Mouse (Mus musculus): ENCODE data around the gene Coro1c. TPM values are rescaled to one million over a fixed set of nuclear protein-coding genes. Genes with fewer than 3 reads are reported as not detected.

Gene Coro1c
- polyA plus RNA-seq, 1 experiment from 2014 or later = 169 TPM

GRCm38 (mm10) chr5:113932310-113932709, 23.8 kb upstream of the Coro1c start:
- ATAC-seq (no peak), DNase-seq (ENCODE audit: low spot score) (no peak)
- H3K4me1 ChIP-seq (ENCODE audit: control insufficient read depth, insufficient read depth, low read length) = peaks cover 1% of the 10 kb centered on the region
- no peak overlapping the region for H3K27ac ChIP-seq (ENCODE audit: low read depth, low read length)
- H3K4me3 ChIP-seq (ENCODE audit: low read depth, low read length) = no peak overlapping the region
- WGBS = 87% methylated on average over 3 of the region's 3 CpGs
- H3K9ac ChIP-seq (ENCODE audit: low read length) = no peak overlapping the region
- H3K9me3 ChIP-seq (replicated peaks; ENCODE audit: control insufficient read depth, low read length) = no peaks in the 10 kb centered on the region
- H3K4me2 ChIP-seq (ENCODE audit: low read length) = no peak overlapping the region
- H3K36me3 ChIP-seq (ENCODE audit: control insufficient read depth, insufficient read depth, low read length) = no peaks in the 10 kb centered on the region
- H3K27me3 ChIP-seq (replicated peaks; ENCODE audit: control insufficient read depth, insufficient read depth, low read length) = no peaks in the 10 kb centered on the region

- peak; percentile 39 for DNase-seq (ENCODE audit: low spot score)
- Histone ChIP-seq H3K9me3 (replicated peaks; ENCODE audit: control insufficient read depth, low read length) (no peaks in the 10 kb centered on the region), H3K9ac (ENCODE audit: low read length) (0 out of 2 replicates have a peak overlapping the region, but pooled peaks have one; percentile 13), H3K4me3 (ENCODE audit: low read depth, low read length) (no peak overlapping the region), H3K36me3 (ENCODE audit: control insufficient read depth, insufficient read depth, low read length) (no peaks in the 10 kb centered on the region), H3K27me3 (replicated peaks; ENCODE audit: control insufficient read depth, insufficient read depth, low read length) (no peaks in the 10 kb centered on the region), H3K4me1 (ENCODE audit: control insufficient read depth, insufficient read depth, low read length) (no peaks in the 10 kb centered on the region; the same call in 1 of the 2 replicates), H3K27ac (ENCODE audit: low read depth, low read length) (no peak overlapping the region), H3K4me2 (ENCODE audit: low read length) (no peak overlapping the region)
- WGBS = 23% methylated on average over 18 of the region's 18 CpGs
- no peak for ATAC-seq
Observed at GRCm38 (mm10) chr5:113930648-113931609, 22.4 kb upstream of the Coro1c start.

- H3K4me1 ChIP-seq (ENCODE audit: control insufficient read depth, insufficient read depth, low read length) = no peaks in the 10 kb centered on the region; the same call in 1 of the 2 replicates
- 64% methylated on average over 10 of the region's 10 CpGs for WGBS
- no peaks in the 10 kb centered on the region for H3K9me3 ChIP-seq (replicated peaks; ENCODE audit: control insufficient read depth, low read length)
- ATAC-seq (no peak), DNase-seq (ENCODE audit: low spot score) (no peak)
- no peak overlapping the region for H3K4me3 ChIP-seq (ENCODE audit: low read depth, low read length)
- no peak overlapping the region for H3K9ac ChIP-seq (ENCODE audit: low read length)
- no peak overlapping the region for H3K4me2 ChIP-seq (ENCODE audit: low read length)
- no peaks in the 10 kb centered on the region for H3K36me3 ChIP-seq (ENCODE audit: control insufficient read depth, insufficient read depth, low read length)
- H3K27me3 ChIP-seq (replicated peaks; ENCODE audit: control insufficient read depth, insufficient read depth, low read length) = no peaks in the 10 kb centered on the region
- H3K27ac ChIP-seq (ENCODE audit: low read depth, low read length) = no peak overlapping the region
Observed at GRCm38 (mm10) chr5:113929950-113930647, 21.5 kb upstream of the Coro1c start.

GRCm38 (mm10) chr5:113929526-113929925, 21.0 kb upstream of the Coro1c start:
- Histone ChIP-seq H3K9ac (ENCODE audit: low read length) (no peak overlapping the region), H3K36me3 (ENCODE audit: control insufficient read depth, insufficient read depth, low read length) (no peaks in the 10 kb centered on the region), H3K27ac (ENCODE audit: low read depth, low read length) (no peak overlapping the region), H3K4me3 (ENCODE audit: low read depth, low read length) (no peak overlapping the region), H3K9me3 (replicated peaks; ENCODE audit: control insufficient read depth, low read length) (no peaks in the 10 kb centered on the region), H3K4me2 (ENCODE audit: low read length) (no peak overlapping the region), H3K4me1 (ENCODE audit: control insufficient read depth, insufficient read depth, low read length) (no peaks in the 10 kb centered on the region; the same call in 1 of the 2 replicates), H3K27me3 (replicated peaks; ENCODE audit: control insufficient read depth, insufficient read depth, low read length) (no peaks in the 10 kb centered on the region)
- ATAC-seq = peak; percentile 34; the same call in 1 of the 2 replicates
- WGBS = 68% methylated on average over 10 of the region's 10 CpGs
- DNase-seq (ENCODE audit: low spot score) = no peak

- no peak for DNase-seq (ENCODE audit: low spot score)
- Histone ChIP-seq H3K27me3 (replicated peaks; ENCODE audit: control insufficient read depth, insufficient read depth, low read length) (no peaks in the 10 kb centered on the region), H3K27ac (ENCODE audit: low read depth, low read length) (no peak overlapping the region), H3K9ac (ENCODE audit: low read length) (no peak overlapping the region), H3K4me2 (ENCODE audit: low read length) (no peak overlapping the region), H3K4me3 (ENCODE audit: low read depth, low read length) (no peak overlapping the region), H3K36me3 (ENCODE audit: control insufficient read depth, insufficient read depth, low read length) (no peaks in the 10 kb centered on the region), H3K9me3 (replicated peaks; ENCODE audit: control insufficient read depth, low read length) (no peaks in the 10 kb centered on the region), H3K4me1 (ENCODE audit: control insufficient read depth, insufficient read depth, low read length) (peaks cover 8% of the 10 kb centered on the region; the same call in 1 of the 2 replicates)
- WGBS = 88% methylated on average over 4 of the region's 4 CpGs
- no peak for ATAC-seq
Observed at GRCm38 (mm10) chr5:113924608-113925007, 16.1 kb upstream of the Coro1c start.

- Histone ChIP-seq H3K36me3 (ENCODE audit: control insufficient read depth, insufficient read depth, low read length) (no peaks in the 10 kb centered on the region), H3K4me1 (ENCODE audit: control insufficient read depth, insufficient read depth, low read length) (peaks cover 8% of the 10 kb centered on the region; the same call in 1 of the 2 replicates), H3K4me3 (ENCODE audit: low read depth, low read length) (no peak overlapping the region), H3K27ac (ENCODE audit: low read depth, low read length) (peak overlapping the region; percentile 70), H3K27me3 (replicated peaks; ENCODE audit: control insufficient read depth, insufficient read depth, low read length) (no peaks in the 10 kb centered on the region), H3K4me2 (ENCODE audit: low read length) (no peak overlapping the region), H3K9me3 (replicated peaks; ENCODE audit: control insufficient read depth, low read length) (no peaks in the 10 kb centered on the region), H3K9ac (ENCODE audit: low read length) (0 out of 2 replicates have a peak overlapping the region, but pooled peaks have one; percentile 13)
- 17% methylated on average over 6 of the region's 6 CpGs for WGBS
- ATAC-seq (peak; percentile 78), DNase-seq (ENCODE audit: low spot score) (peak; percentile 65)
Observed at GRCm38 (mm10) chr5:113921310-113922166, 13.0 kb upstream of the Coro1c start.

GRCm38 (mm10) chr5:113919060-113919459, 10.5 kb upstream of the Coro1c start:
- Histone ChIP-seq H3K27ac (ENCODE audit: low read depth, low read length) (no peak overlapping the region), H3K9me3 (replicated peaks; ENCODE audit: control insufficient read depth, low read length) (no peaks in the 10 kb centered on the region), H3K27me3 (replicated peaks; ENCODE audit: control insufficient read depth, insufficient read depth, low read length) (no peaks in the 10 kb centered on the region), H3K36me3 (ENCODE audit: control insufficient read depth, insufficient read depth, low read length) (no peaks in the 10 kb centered on the region), H3K4me1 (ENCODE audit: control insufficient read depth, insufficient read depth, low read length) (peaks cover 10% of the 10 kb centered on the region; the same call in 1 of the 2 replicates), H3K4me2 (ENCODE audit: low read length) (no peak overlapping the region), H3K9ac (ENCODE audit: low read length) (no peak overlapping the region), H3K4me3 (ENCODE audit: low read depth, low read length) (no peak overlapping the region)
- ATAC-seq (no peak), DNase-seq (ENCODE audit: low spot score) (no peak)
- WGBS = 92% methylated on average over 7 of the region's 7 CpGs

GRCm38 (mm10) chr5:113918654-113919053, 10.1 kb upstream of the Coro1c start:
- WGBS = 88% methylated on average over 9 of the region's 9 CpGs
- Histone ChIP-seq H3K4me3 (ENCODE audit: low read depth, low read length) (no peak overlapping the region), H3K9me3 (replicated peaks; ENCODE audit: control insufficient read depth, low read length) (no peaks in the 10 kb centered on the region), H3K27ac (ENCODE audit: low read depth, low read length) (no peak overlapping the region), H3K4me2 (ENCODE audit: low read length) (no peak overlapping the region), H3K9ac (ENCODE audit: low read length) (no peak overlapping the region), H3K27me3 (replicated peaks; ENCODE audit: control insufficient read depth, insufficient read depth, low read length) (no peaks in the 10 kb centered on the region), H3K4me1 (ENCODE audit: control insufficient read depth, insufficient read depth, low read length) (peaks cover 10% of the 10 kb centered on the region; the same call in 1 of the 2 replicates), H3K36me3 (ENCODE audit: control insufficient read depth, insufficient read depth, low read length) (no peaks in the 10 kb centered on the region)
- DNase-seq (ENCODE audit: low spot score) (no peak), ATAC-seq (no peak)

Measured in forebrain, embryonic 14.5 days (tissue).